Mouse (Mus musculus): Measurements from ENCODE around the gene Cct6b. TPM values are rescaled to one million over a fixed set of nuclear protein-coding genes. Genes with fewer than 3 reads are reported as not detected.
A peak's percentile ranks its signal among the peaks of the same experiment; 100 is the strongest.

Gene Cct6b
- not detected in 2 replicates for total RNA-seq (2014; rRNA removed; ENCODE audit: low replicate concordance)
- polyA plus RNA-seq (2015; fragmentation: Nextera tagmentation; extraction: Ambion mirVana) = 0.25 and 0.32 TPM in 2 replicates

DNA sequence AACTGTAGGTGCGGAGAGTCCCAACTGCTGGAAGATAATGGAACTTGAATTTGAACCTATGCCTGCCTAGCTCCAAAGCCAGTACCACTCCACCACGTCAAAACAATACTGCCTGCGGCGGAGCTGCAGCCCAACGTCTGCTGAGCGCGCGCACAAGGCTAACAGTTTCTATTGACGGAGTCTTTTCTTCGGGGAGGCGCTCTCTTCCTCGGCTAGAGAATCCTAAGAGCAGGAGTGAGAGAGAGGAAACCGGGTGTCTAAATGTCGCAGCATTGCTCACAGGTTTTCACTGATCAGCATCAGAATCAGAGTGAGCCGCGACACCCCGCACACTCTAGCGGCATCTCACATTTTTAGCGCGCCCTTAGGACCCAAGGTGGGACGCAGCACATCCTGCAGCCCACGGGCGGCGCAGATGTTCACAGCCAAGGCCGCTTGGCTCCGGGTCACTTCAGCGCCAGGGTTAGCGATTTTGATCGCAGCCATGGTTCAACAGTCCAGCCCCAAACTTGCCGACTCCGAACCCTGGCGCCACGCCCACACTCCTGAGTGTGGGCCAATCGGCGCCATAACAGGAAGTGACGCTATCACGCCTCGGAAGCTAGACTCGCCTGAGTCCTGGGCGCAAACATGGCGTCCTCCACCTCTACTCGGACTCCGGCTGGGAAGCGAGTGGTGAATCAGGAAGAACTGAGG lies at the start of gene Cct6b, which contains the start of gene Zfp830:
Gene Cct6b, minus strand, starts transcription at position 580 of the 696 bp plus-strand sequence.
Gene Zfp830, plus strand, starts transcription at position 604 of the 696 bp plus-strand sequence.
- no peaks in the 10 kb centered on the region for H3K27me3 ChIP-seq (ENCODE audit: control insufficient read depth, insufficient read depth, low read length)
- no peak for TF ChIP-seq EP300 (IDR thresholded peaks at IDR 0.05; ENCODE audit: low read depth)
- TF ChIP-seq CTCF (IDR thresholded peaks at IDR 0.05; ENCODE audit: low read depth) = no peak
- ATAC-seq (ENCODE audit: insufficient read depth, low read depth) = peak; percentile 99
- H3K9ac ChIP-seq (replicated peaks; ENCODE audit: low read depth, low read length) = peak within 1 kb of the TSS; percentile 89
- H3K36me3 ChIP-seq (replicated peaks; ENCODE audit: control insufficient read depth, insufficient read depth, low read length) = 0 out of 2 replicates have a peak, but pooled peaks cover 6% of the 10 kb centered on the region
- peak; percentile 94 for DNase-seq (ENCODE audit: low spot score)
- WGBS = under 1% methylated on average over 44 of the region's 44 CpGs
- H3K9me3 ChIP-seq (replicated peaks; ENCODE audit: control insufficient read depth, low read length) = no peaks in the 10 kb centered on the region
- peak within 1 kb of the TSS; percentile 96 for H3K4me2 ChIP-seq (ENCODE audit: low read depth, low read length)
- peak within 1 kb of the TSS; percentile 88 for H3K27ac ChIP-seq (ENCODE audit: low read depth)
- peak within 1 kb of the TSS; percentile 90 for H3K4me3 ChIP-seq (ENCODE audit: low read depth, low read length)
- peaks cover 20% of the 10 kb centered on the region for H3K4me1 ChIP-seq (ENCODE audit: control insufficient read depth, insufficient read depth)

GRCm38 (mm10) chr11:82808485-82808884 lies 44.4 kb upstream of the Cct6b start:
- H3K27me3 ChIP-seq (ENCODE audit: control insufficient read depth, insufficient read depth, low read length) = no peaks in the 10 kb centered on the region
- no peaks in the 10 kb centered on the region for H3K9me3 ChIP-seq (replicated peaks; ENCODE audit: control insufficient read depth, low read length)
- DNase-seq (ENCODE audit: low spot score) = peak; percentile 31
- H3K27ac ChIP-seq (ENCODE audit: low read depth) = no peak overlapping the region
- H3K9ac ChIP-seq (replicated peaks; ENCODE audit: low read depth, low read length) = no peak overlapping the region
- WGBS = 38% methylated on average over 5 of the region's 5 CpGs
- no peak overlapping the region for H3K4me3 ChIP-seq (ENCODE audit: low read depth, low read length)
- no peak overlapping the region for H3K4me2 ChIP-seq (ENCODE audit: low read depth, low read length)
- H3K4me1 ChIP-seq (ENCODE audit: control insufficient read depth, insufficient read depth) = no peaks in the 10 kb centered on the region; the same call in 1 of the 2 replicates
- TF ChIP-seq CTCF (IDR thresholded peaks at IDR 0.05; ENCODE audit: low read depth) = no peak
- TF ChIP-seq EP300 (IDR thresholded peaks at IDR 0.05; ENCODE audit: low read depth) = no peak
- H3K36me3 ChIP-seq (replicated peaks; ENCODE audit: control insufficient read depth, insufficient read depth, low read length) = peaks cover 6% of the 10 kb centered on the region
- ATAC-seq (ENCODE audit: insufficient read depth, low read depth) = no peak

- Histone ChIP-seq H3K9me3 (replicated peaks; ENCODE audit: control insufficient read depth, low read length) (no peaks in the 10 kb centered on the region), H3K4me2 (ENCODE audit: low read depth, low read length) (no peak overlapping the region), H3K36me3 (replicated peaks; ENCODE audit: control insufficient read depth, insufficient read depth, low read length) (peaks cover 18% of the 10 kb centered on the region), H3K9ac (replicated peaks; ENCODE audit: low read depth, low read length) (no peak overlapping the region), H3K4me1 (ENCODE audit: control insufficient read depth, insufficient read depth) (no peaks in the 10 kb centered on the region; the same call in 1 of the 2 replicates), H3K27ac (ENCODE audit: low read depth) (no peak overlapping the region), H3K27me3 (ENCODE audit: control insufficient read depth, insufficient read depth, low read length) (no peaks in the 10 kb centered on the region), H3K4me3 (ENCODE audit: low read depth, low read length) (no peak overlapping the region)
- 72% methylated on average over 3 of the region's 3 CpGs for WGBS
- no peak for TF ChIP-seq EP300 (IDR thresholded peaks at IDR 0.05; ENCODE audit: low read depth)
- TF ChIP-seq CTCF (IDR thresholded peaks at IDR 0.05; ENCODE audit: low read depth) = no peak
- ATAC-seq (ENCODE audit: insufficient read depth, low read depth) = no peak
- no peak for DNase-seq (ENCODE audit: low spot score)
These were observed 43.2 kb upstream of the Cct6b start for GRCm38 (mm10) chr11:82807370-82807769.

DNA sequence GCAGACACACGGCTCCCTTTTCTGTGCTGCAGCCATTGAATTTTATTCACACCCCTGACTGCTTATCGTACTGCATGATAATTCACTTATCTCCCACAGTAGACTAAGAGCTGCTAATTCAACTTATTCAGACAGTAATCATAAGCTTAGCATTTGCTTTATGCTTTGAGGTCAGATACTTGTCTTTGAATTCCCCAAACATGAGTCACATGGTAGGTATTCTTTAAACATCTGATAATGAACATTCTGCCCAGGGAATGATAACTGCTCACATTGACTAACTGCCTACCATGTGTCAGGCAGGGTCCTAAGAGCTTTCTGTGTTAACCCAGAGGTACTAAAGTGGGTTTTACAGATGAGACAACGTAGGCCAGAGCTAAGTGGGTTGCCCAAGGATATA lies 42.5 kb upstream of the Cct6b start:
- H3K9me3 ChIP-seq (replicated peaks; ENCODE audit: control insufficient read depth, low read length) = no peaks in the 10 kb centered on the region
- peaks cover 22% of the 10 kb centered on the region for H3K36me3 ChIP-seq (replicated peaks; ENCODE audit: control insufficient read depth, insufficient read depth, low read length)
- TF ChIP-seq EP300 (IDR thresholded peaks at IDR 0.05; ENCODE audit: low read depth) = no peak

DNA sequence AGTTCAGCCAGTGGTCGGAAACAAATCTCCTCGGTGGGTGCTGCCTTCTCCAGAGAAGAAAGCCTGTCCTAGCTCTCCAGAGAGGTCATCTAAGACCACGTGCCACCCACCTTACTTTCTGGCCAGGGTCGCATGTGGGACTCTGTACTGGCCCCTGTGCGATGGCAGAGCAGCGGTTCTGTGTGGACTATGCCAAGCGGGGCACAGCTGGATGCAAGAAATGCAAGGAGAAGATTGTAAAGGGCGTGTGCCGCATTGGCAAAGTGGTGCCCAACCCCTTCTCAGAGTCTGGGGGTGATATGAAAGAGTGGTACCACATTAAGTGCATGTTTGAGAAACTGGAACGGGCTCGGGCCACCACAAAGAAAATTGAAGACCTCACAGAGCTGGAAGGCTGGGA lies 19.3 kb upstream of the Cct6b start:
- Histone ChIP-seq H3K4me2 (ENCODE audit: low read depth, low read length) (no peak overlapping the region), H3K27ac (ENCODE audit: low read depth) (no peak overlapping the region), H3K36me3 (replicated peaks; ENCODE audit: control insufficient read depth, insufficient read depth, low read length) (peaks cover 49% of the 10 kb centered on the region), H3K4me3 (ENCODE audit: low read depth, low read length) (no peak overlapping the region), H3K4me1 (ENCODE audit: control insufficient read depth, insufficient read depth) (peaks cover 12% of the 10 kb centered on the region; the same call in 1 of the 2 replicates), H3K9ac (replicated peaks; ENCODE audit: low read depth, low read length) (no peak overlapping the region), H3K9me3 (replicated peaks; ENCODE audit: control insufficient read depth, low read length) (no peaks in the 10 kb centered on the region), H3K27me3 (ENCODE audit: control insufficient read depth, insufficient read depth, low read length) (no peaks in the 10 kb centered on the region)
- 91% methylated on average over 11 of the region's 11 CpGs for WGBS
- TF ChIP-seq CTCF (IDR thresholded peaks at IDR 0.05; ENCODE audit: low read depth) (no peak), EP300 (IDR thresholded peaks at IDR 0.05; ENCODE audit: low read depth) (no peak)
- ATAC-seq (ENCODE audit: insufficient read depth, low read depth) (no peak), DNase-seq (ENCODE audit: low spot score) (no peak)

More for the DNA sequence above, 42.5 kb upstream of the Cct6b start:
- H3K4me2 ChIP-seq (ENCODE audit: low read depth, low read length) = no peak overlapping the region
- no peaks in the 10 kb centered on the region for H3K27me3 ChIP-seq (ENCODE audit: control insufficient read depth, insufficient read depth, low read length)
- H3K27ac ChIP-seq (ENCODE audit: low read depth) = no peak overlapping the region
- H3K9ac ChIP-seq (replicated peaks; ENCODE audit: low read depth, low read length) = no peak overlapping the region
- no peak for ATAC-seq (ENCODE audit: insufficient read depth, low read depth)
- H3K4me1 ChIP-seq (ENCODE audit: control insufficient read depth, insufficient read depth) = no peaks in the 10 kb centered on the region; the same call in 1 of the 2 replicates
- H3K4me3 ChIP-seq (ENCODE audit: low read depth, low read length) = no peak overlapping the region
- 43% methylated on average over 3 of the region's 3 CpGs for WGBS
- DNase-seq (ENCODE audit: low spot score) = no peak
